13 mouse cellular contexts compared by ENCODE assay signal in genomic region chr11:68086221-68086620, GRCm38 (mm10).
DNase-seq lines count a peak whose midpoint lies in the region; ATAC-seq lines count a peak whose summit lies in the region.
"Had no signal": no experiment of that assay in that cellular context is flagged by ENCODE, and none has a peak within 500 bp of the region (broad histone marks: within the 10 kb centered on the region; RNA-seq: fewer than 3 reads in every experiment).

No protein-coding gene starts in this region.

- WGBS in stomach, embryonic 15.5 days = 52% methylated on average over 9 of the region's 9 CpGs

- H3K27me3 ChIP-seq in stomach, embryonic 15.5 days (replicated peaks) = no peaks in the 10 kb centered on the region
- H3K27me3 ChIP-seq: midbrain, embryonic 12.5 days; neural tube, embryonic 12.5 days had no signal

- peak; percentile 47; the same call in 1 of the 2 replicates for ATAC-seq in stomach, embryonic 15.5 days (ENCODE audit: insufficient read depth, low FRiP score, low read depth)
- ATAC-seq in erythroid progenitor cell, adult 5-6 weeks (replicated peaks; ENCODE audit: low FRiP score, poor library complexity, severe bottlenecking) = no peak

- H3K4me3 ChIP-seq in stomach, embryonic 15.5 days (replicated peaks) = no peak overlapping the region
- H3K4me3 ChIP-seq: embryonic facial prominence, embryonic 10.5 days; midbrain, embryonic 12.5 days; neural tube, embryonic 12.5 days had no signal

- H3K9ac ChIP-seq in stomach, embryonic 15.5 days = no peak overlapping the region
- H3K9ac ChIP-seq: liver, embryonic 14.5 days; midbrain, embryonic 12.5 days; neural tube, embryonic 12.5 days had no signal

- no peaks in the 10 kb centered on the region for H3K9me3 ChIP-seq in stomach, embryonic 15.5 days
- H3K9me3 ChIP-seq: embryonic facial prominence, embryonic 10.5 days; G1E; neural tube, embryonic 12.5 days had no signal

- no peaks in the 10 kb centered on the region for H3K36me3 ChIP-seq in stomach, embryonic 15.5 days
- H3K36me3 ChIP-seq: embryonic facial prominence, embryonic 10.5 days; midbrain, embryonic 12.5 days; neural tube, embryonic 12.5 days had no signal

- no peak overlapping the region for H3K4me2 ChIP-seq in stomach, embryonic 15.5 days
- H3K4me2 ChIP-seq: midbrain, embryonic 12.5 days; neural tube, embryonic 12.5 days had no signal

- intact Hi-C loops in left cerebral cortex, postnatal 4 days (cut with DNase I) = no loop called here
- intact Hi-C loops in heart, postnatal 10 days (cut with DNase I) = loop anchor here (5.0 kb wide), 1 partner anchor 111 kb away; no protein-coding TSS in a partner anchor

- peak overlapping the region; percentile 79 for H3K27ac ChIP-seq in stomach, embryonic 15.5 days
- H3K27ac ChIP-seq: embryonic facial prominence, embryonic 10.5 days; liver, embryonic 14.5 days; midbrain, embryonic 12.5 days; neural tube, embryonic 12.5 days had no signal

- DNase-seq in cerebellum, adult 9-10 months = peak; percentile 12
- DNase-seq in cerebellum, adult 11-12 months = no peak
- DNase-seq in left cerebral cortex, postnatal 4 days = peak; percentile 17
- DNase-seq in left cerebral cortex, adult 18-20 months (ENCODE audit: low spot score in 2 of 2) = no peak
- DNase-seq in heart, postnatal 10 days = peak; percentile 51 to 55
- no peak for DNase-seq in thymus, postnatal 14 days

- peaks cover 22% of the 10 kb centered on the region for H3K4me1 ChIP-seq in stomach, embryonic 15.5 days

Comparison
In these comparisons a context has a peak if more than half of its experiments do, and no peak if none do; other contexts are left out.
1. DNase-seq: peak in cerebellum, adult 9-10 months (single experiment), left cerebral cortex, postnatal 4 days (single experiment) and heart, postnatal 10 days (2 of 2); none in cerebellum, adult 11-12 months (single experiment), left cerebral cortex, adult 18-20 months (0 of 2) and thymus, postnatal 14 days (single experiment).